Mouse (Mus musculus) layer of hippocampus, postnatal 36 days (tissue): ENCODE data around the gene Cxcl17. TPM values are rescaled to one million over a fixed set of nuclear protein-coding genes. Genes with fewer than 3 reads are reported as not detected.

ENCODE experiments used
- DNase-seq, 2 experiments: peaks; one replicate each; pipeline ENCODE4 v3.0.0; 2022
- total RNA-seq, 2 experiments: library from RNA; stranded (reverse); gene quantifications; 2 replicates each; pipeline ENCODE4 v1.2.3; 2021

Cxcl17 gene
- total RNA-seq, 2 experiments from 2014 or later, result not detected

DNA sequence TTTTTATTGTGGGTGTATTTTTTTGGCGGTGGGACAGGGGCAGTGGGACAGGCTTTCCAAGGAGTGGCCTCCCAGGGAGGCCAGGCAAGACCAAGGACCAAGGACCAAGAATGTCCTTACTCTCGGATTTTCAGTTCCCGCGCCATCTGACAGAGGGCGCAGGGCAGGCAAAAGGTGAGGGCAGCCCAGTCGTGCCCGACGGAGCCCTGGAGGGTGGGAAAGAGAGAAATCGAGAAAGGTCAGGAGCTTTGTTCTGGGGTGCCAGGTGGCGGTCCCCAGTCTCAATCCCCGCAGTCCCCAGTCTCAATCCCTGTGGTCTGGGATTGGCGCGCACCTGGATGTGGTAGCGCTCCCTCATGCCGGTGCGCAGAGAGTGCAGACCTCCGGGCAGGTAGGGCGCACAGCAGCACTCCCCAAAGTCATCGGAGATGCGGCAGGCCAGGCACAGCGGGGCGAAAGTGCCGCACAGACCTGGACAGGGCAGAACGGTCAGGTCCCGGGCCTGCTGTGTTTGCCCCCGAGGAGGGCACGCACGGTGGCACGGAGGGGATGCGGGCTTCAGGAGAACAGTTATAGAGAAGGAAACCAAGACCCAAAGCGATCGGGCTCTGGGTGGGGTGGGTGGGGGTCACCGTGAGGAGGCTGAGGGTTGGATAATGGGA, 44.9 kb downstream of the Cxcl17 start:
- DNase-seq, result no peak

DNA sequence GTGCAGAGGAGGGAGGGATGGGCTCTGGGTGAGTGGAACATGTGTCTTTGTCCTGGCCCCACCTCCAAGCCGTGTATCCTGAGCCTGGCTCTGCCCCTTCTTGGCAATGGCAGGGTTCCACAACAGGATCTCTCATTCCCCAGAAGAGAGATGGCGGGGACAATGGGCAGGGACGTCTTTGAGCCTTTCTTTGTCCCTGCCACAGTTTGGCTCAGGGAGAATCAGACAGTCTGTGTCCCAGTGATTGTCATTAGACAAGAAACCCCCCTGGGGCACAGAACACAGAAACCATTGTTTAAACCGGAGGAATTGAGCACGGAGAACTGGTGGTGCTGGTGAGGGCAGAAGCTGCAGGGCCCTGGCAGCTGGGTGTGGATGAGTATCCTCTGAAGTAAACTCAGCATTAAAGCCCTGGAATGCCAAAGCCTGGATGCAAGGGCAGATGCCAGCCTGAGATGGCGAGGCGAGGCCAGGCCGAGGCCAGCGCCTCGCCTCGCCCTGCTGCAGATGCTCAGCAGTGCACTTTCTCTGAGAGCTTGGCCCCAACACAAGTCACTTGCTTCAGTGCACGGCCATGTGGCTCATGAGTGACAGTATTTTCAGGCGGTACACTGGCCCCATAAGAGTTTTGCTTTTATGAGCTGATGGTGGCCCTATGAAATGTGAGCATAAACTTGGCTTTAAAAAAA, 46.6 kb downstream of the Cxcl17 start:
- DNase-seq, result no peak

DNA sequence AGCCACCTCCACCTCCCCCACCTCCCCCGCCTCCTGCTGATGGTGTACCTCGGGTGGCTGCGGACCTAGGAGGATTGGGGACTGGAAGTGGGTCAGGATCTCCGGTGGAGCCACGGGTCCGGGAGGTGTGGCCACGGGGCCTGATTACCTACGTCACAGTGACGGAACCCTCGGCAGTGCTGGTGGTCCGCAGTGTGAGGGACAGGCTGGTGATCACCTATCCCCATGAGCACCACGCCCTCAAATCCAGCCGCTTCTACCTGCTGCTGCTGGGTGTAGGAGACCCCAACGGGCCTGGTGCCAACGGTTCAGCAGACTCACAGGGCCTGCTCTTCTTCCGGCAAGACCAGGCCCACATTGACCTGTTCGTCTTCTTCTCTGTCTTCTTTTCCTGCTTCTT, 49.1 kb downstream of the Cxcl17 start:
- DNase-seq, result no peak

DNA sequence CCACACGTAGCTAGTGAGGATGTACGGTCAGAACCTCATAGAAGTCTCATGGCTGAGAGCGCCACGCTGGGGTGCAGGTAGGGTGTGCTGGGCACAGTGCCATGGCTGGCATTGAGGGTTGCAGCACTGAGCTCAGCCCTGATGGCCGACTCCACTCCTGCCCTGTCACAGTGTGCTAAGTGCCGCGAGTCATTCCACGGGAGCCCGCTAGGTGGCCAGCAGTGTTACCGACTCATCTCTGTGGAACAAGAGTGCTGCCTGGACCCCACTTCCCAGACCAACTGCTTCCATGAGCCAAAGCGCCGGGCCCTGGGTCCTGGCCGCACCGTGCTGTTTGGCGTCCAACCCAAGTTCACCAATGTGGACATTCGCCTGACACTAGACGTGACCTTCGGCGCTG, 49.5 kb downstream of the Cxcl17 start:
- DNase-seq, result no peak

GRCm38 (mm10) chr7:25358721-25359206, 53.9 kb downstream of the Cxcl17 start:
- no peak for DNase-seq

Other genes starting within 250 kb of the Cxcl17 start
- gene Pou2f2, start 233.2 kb downstream of the Cxcl17 start, total RNA-seq, result 1 to 10 TPM; 9.4 to 9.6 TPM
- 10 to 100 TPM; 26.1 to 28.0 TPM for gene Dedd2, start 192.3 kb downstream of the Cxcl17 start, total RNA-seq
- 10 to 100 TPM; 11.6 to 12.5 TPM for gene Zfp526, start 191.5 kb downstream of the Cxcl17 start, total RNA-seq
- gene Gsk3a, start 175.0 kb downstream of the Cxcl17 start, total RNA-seq, result 100 to 1,000 TPM; 195 to 201 TPM
- gene Erf, start 162.1 kb downstream of the Cxcl17 start, total RNA-seq, result 10 to 100 TPM; 34.3 to 35.4 TPM
- 100 to 1,000 TPM; 173 to 213 TPM for gene Cic, start 145.2 kb downstream of the Cxcl17 start, total RNA-seq
- gene Pafah1b3, start 114.9 kb downstream of the Cxcl17 start, total RNA-seq, result 10 to 100 TPM; 21.2 to 25.9 TPM
- gene Prr19, start 111.5 kb downstream of the Cxcl17 start, total RNA-seq, result not detected
- gene Tmem145, start 106.8 kb downstream of the Cxcl17 start, total RNA-seq, result 10 to 100 TPM; 24.5 to 26.0 TPM
- 10 to 100 TPM; 95.3 to 95.9 TPM for gene Megf8, start 95.7 kb downstream of the Cxcl17 start, total RNA-seq
- not detected for gene Cnfn, start 43.2 kb downstream of the Cxcl17 start, total RNA-seq
- gene Lipe, start 14.2 kb downstream of the Cxcl17 start, total RNA-seq, result 10 to 100 TPM in 1 of 2 experiments, 1 to 10 TPM in 1; 7.3 to 10.4 TPM
- gene Ceacam1, start 64.7 kb upstream of the Cxcl17 start, total RNA-seq, result 1 to 10 TPM; 2.8 to 3.0 TPM
- gene Ceacam2, start 127.0 kb upstream of the Cxcl17 start, total RNA-seq, result under 1 TPM; 0.20 to 0.52 TPM
- gene Erich4, start 203.0 kb upstream of the Cxcl17 start, total RNA-seq, result under 1 TPM in 1 of 2 experiments, not detected in 1; 0.40 TPM
- gene Dmac2, start 206.5 kb upstream of the Cxcl17 start, total RNA-seq, result 10 to 100 TPM; 50.1 to 51.4 TPM
- 1 to 10 TPM; 1.6 to 1.8 TPM for gene B3gnt8, start 213.8 kb upstream of the Cxcl17 start, total RNA-seq
- 10 to 100 TPM; 36.7 to 38.3 TPM for gene Bckdha, start 246.1 kb upstream of the Cxcl17 start, total RNA-seq
- gene Exosc5, start 246.3 kb upstream of the Cxcl17 start, total RNA-seq, result 10 to 100 TPM; 28.6 to 28.7 TPM